Mouse (Mus musculus) retina, postnatal 7 days (tissue): ENCODE measurements at regions not wholly inside any gene's neighbourhood (a gene's known extent, or its start where the extent isn't known, plus 50 kb on each side); places are given as distances from the start of the nearest gene placed in this dataset.

Experiments used
- DNase-seq: peaks from one replicate; pipeline ENCODE4 v3.0.0-alpha.2; 2012; ENCODE audit warnings: low read depth, low spot score

DNA sequence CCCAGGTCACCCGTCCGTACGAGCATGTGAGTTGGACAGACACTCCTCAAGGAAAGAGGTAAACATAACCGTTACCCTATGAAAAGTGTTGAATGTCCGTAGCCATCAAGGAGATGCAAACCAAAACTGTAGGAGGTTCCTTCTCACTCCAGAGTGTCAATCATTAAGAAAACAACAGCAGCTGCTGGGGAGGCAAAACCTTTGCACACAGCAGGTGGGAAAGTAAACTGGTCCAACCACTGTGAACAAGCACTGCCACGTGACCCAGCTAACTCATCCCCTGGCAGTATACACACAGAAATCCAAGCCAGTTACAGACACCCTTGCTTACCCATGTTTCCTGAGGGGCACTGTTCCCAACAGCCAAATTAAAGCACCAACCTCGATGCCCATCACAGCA lies 54.7 kb upstream of the Irx5 start:
- no peak for DNase-seq

DNA sequence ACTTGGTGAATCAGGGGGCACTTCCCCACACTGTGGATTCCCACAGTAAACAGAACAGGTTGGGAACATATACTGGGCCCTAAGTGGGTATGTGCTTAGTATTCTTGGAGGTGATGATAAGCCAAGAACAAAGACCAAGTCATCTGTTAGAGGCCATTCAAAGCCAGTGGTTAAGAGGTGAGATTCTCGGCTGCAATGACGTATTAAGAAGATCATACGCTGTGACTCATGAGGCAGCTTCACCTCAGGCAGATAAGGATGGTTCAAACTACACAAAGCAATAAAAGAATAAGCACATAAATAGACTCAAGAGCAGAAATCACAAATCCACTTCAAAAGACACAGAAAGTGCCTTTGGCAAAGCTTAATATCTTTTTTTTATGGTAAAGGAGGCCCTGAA lies 56.4 kb upstream of the Irx5 start:
- no peak for DNase-seq

DNA sequence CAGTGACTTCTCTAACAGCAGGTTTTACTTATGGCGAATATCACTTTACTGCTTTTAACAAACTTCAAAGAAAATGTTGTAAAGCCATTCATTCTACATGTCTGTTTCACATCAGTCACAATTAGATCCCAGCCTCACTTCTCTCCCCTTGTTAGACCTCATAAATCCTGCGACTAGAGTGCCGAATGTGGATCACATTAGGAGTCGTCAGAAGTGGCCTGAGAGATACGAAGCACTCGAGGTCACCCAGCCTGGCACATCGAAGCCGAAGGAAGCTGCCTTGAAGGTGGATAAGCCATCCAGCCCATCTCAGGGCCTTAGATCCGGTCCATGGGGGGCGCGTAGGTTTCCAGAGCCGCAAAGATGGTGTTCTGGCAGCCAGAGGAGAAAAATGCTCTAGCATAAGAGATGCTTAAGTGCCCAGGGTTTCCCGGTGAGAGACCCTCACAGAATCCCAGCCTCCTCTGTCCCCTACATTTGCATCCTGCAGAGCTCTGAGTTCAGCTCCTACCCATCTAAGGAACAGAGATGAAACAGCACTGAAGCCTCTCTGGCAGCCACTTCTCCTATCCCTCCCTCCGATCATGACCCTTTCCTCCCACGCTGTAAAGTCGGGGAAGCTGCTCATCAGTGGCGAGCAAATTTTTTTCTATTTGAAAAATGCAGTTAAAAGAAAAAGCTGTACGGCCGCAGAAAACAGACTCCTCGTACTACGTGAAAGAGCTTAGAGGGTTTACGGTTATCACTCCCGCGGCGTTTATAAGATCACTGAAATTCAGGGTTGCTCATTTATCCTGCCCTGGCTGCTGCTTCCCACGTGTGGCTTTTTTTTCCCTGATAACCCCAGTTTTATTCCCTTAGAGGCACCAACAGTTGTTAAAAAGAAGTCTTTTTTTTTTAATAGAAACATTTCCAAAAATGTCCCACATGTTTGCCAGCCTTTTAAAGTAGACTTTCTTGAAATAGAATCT lies 70.3 kb upstream of the Irx5 start:
- DNase-seq = no peak

DNA sequence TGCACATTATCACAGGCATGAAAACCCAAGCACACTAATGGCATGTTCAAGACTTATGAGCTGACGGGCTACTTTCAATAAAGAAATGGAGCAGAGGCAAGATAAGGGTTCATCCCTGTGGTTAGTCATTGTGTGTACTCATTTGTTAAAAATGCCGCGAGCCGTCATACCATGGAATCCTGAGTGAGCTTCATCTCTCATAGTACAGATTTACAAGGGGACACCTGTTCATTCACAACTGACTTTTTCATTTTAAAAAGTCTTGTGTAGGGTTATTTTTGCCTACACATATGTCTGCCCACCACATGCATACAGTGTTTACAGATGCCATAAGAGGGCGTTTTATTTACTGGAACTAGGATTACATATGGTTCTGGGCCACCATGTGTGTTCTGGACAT lies 81.7 kb upstream of the Irx5 start:
- no peak for DNase-seq

DNA sequence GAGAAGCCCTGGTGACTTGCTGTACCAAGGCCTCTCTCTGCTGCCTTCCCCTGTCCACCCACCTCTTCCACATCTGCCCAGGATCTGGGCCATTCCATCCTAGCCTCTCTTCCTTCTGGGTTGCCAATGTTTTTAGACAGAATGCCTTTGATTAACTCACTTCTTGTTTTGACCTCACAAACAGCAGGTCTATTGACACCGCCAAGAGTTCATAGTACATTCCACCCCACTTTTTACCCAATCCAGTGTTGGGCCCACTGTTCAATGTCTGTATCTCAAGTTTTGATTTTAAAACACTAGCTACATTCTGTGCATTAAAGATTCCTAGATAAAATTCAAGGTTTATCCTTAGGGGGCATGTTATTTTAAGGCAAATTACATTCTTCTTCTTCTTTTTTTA lies 84.7 kb upstream of the Irx5 start:
- DNase-seq = no peak

DNA sequence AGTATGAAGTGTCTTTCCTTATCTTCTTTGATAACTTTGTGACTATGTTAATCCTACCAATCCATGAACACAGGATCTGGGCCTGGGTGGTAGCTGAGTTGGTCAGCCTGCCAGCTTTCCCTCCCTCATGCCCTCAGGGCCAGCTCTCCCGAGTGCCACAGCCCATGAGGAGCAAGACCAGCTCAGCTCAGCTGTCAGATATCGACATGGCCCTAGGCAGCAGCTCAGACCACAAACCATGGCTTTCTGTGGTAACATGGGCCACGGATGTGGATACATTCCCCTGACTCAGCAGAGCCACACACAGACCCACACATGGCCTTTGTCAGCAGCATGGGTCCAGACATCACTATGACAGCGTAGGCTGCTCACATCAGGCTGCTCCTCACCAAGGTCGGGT lies 85.4 kb upstream of the Irx5 start:
- no peak for DNase-seq

DNA sequence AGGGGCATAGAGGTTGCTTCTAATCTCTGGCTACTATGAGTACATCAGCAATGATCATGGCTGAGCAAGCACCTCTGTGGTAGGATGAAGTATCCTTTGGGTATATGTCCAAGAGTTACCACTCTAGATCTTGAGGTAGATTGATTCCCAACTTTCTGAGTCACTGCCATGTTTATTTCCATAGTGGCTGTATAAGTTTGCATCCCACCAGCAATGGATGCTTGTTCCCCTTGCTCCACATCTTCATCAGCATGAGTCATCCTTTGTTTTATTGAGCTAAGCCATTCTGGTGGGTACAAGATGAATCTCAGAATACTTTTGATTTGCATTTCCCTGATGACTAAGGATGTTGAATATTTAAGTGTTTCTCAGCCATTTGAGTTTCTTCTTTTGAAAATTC lies 86.8 kb upstream of the Irx5 start:
- no peak for DNase-seq

DNA sequence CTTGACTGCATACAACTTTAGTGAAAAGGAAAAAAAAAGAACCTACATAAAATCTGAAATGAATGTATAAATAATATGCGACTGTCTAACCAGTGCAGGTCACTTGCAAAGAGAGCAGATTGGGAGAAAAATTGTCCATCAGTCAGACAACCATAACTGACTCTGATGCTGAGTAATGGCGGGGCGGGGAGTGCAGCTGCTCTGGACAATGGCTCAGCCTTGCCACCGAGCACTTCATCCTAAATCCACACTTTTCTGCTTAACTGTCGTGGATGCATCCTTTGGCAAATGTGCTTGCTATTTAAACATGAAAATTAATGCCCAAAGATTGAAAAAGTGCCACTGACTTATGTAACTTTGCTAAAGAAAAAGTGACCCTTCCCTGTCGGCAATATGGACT lies 90.0 kb upstream of the Irx5 start:
- no peak for DNase-seq

DNA sequence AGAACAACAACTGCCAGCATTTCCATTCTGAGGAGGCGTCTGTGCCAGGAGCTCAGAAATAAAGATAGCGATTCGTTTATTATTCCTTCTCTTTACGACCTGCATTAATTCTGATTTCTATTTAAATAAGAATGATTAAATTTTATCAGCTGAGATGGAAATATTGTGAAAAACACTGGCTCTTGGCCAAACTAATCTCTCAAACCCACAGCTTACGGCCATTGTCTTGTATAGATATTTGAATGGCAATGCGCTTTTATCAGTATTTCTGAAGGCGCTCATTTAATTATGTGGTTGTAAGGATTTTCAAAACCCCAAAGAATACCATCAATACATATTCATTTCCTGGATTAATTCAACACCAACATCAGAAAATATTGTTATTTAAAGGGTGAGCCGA lies 97.4 kb upstream of the Irx5 start:
- no peak for DNase-seq

DNA sequence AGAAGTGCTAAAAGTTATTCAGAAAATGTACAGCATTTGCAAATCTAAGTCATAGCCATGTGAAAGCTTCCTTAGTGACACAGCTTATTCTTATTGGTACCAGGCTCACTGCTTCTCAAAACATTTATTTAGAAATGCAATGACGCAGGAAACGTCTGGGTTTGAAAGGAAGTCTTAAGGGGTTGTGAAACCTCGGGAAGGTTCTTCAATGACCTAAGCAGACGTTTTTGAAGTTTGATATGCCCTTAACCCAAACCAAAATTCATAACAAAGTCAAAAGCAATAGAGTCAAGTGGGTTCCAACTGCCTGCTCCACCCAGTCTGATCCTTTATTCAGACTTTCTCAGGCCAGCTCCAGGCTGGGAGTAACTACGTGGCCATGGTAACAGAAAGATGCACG lies 99.2 kb upstream of the Irx5 start:
- DNase-seq = no peak

DNA sequence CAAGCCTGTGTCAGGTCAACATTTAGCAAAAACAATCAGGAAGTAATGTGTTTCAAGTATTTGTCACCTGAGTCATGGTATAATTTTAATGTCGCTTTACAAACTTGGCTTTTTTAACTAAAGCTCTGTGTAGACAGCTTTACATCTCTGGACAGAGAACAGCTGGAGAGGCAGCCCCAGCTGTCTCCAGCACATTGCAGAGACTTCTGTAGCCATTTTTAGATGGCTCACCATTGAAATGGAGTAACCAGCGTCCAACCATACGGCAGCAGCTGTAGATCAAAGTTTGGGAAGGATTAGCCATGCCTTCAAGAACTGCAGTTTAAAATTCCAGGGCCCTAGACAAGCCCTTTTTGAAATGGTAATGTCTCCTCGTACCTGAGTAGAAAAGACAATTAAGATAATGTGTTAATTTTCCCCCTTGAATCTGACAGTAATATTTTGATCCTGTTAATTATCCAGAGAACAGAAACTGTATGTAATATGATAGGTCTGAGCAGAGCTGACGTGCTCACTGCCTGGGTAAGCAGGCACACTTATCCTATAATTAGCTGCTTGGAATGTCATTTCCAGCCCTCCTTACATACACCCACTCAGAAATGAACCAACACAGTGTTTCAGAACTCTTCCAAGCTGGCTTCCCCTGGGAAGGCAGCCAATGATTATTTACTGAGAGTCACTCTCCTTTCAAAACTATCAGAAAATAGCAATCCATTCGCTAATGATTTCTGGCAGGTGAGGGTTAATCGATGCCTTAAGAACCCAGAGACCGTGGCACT lies 104.6 kb upstream of the Irx5 start:
- DNase-seq = no peak

DNA sequence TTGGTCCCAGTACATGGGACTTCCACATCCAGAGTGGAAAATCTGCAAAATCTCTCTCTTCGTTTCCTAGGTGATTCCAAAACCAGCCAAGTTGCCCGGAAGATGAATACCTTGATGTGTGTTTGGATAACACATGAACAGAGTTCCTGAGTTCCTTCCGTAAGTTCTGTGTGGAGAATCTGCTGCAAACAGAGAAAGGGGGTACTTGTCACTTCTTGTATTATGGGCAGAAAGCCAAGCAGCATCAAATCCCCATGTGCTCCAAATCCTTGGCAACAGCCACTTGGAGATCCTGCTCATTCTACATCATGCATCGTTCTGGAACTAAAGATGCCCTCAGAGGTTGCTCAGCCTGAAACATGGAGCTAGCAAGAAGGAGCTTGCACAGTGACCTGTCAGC lies 111.1 kb upstream of the Irx5 start:
- DNase-seq = no peak

DNA sequence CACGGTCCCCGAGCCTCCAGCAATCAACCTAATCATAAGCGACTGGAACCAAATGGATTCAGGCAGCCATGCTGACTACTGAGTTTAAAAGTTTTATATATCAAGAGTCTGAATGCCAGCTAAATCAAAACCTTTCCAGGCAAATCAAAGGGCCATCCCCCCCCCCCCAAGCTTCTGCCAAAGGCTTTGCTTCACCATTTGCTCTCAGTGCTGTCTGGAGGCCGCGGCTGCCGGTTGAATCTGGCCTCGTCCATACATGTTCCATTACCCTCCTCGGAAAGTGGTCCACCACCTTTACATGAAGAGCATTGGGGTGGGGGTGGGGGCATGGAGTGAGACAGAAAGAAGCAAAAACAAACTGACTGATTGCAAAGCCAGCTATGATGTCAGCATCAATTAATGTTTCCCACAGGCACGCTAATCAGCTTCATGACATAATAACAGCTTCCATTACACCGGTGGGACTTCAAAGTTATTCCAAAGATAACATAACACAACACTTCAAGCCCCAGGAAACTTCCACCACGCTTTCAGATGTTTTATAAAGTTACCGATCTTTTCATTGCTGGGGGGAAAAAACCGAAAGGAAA lies 116.6 kb upstream of the Irx5 start:
- no peak for DNase-seq

DNA sequence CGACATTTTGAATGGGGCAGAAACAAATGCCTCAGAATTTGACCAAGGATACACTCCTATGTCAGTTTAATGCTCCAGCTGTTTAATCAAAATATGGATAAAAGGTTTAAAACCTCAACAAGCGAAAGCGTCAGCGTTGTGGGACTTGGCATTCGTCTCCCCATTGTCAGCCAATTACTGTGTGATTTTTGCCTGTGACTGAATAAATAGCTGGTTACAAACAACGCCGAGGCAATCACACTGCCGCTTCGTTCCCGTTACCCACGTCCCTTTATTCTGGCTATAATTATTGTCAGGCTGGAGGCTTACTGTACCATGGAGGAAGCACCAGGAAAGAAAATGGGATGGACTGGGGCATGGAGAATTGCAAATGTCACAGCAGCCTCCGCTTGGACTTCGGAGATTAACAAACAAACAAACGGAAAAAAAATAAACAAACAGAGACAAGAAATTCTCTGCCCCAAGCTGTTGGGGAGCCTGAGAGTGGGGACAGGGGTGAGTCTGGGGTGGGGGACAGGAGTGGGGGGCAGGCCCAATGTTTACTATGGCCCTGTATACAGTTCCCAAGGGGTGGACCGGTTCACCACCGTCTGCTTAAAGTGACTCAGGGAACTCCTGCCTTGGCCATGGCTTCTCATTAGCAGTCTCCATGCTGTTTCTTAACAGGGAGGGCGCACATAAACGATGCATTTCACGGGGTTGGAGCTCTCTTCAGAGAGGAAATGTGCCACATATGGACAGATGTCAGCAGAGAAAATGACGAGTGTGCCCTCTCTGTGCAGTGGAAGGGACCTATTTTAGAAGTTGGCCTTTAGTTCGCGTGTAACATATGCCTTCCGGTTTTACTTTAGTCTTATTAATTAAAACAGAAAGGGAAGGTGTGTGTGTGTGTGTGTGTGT lies 125.8 kb upstream of the Irx5 start:
- no peak for DNase-seq

DNA sequence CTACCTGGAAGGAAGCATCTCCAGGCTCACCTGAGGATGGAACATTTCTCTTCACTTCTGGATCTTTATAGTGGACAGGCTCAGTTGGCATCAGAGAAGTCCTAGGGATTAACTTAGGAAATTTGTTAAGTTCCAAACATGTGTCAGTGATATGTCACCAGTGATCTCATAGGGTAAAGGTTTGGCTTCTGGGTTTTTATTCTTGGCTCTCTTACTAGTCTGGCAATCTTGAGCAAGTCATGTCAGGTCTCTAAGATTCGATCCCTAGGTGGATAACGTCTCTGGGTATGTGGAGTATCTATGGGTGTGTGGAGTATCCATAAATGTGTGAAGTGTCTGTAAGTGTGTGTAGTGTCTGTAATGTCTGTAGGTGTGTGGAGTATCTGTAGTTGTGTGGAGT lies 127.9 kb upstream of the Irx5 start:
- DNase-seq = no peak

DNA sequence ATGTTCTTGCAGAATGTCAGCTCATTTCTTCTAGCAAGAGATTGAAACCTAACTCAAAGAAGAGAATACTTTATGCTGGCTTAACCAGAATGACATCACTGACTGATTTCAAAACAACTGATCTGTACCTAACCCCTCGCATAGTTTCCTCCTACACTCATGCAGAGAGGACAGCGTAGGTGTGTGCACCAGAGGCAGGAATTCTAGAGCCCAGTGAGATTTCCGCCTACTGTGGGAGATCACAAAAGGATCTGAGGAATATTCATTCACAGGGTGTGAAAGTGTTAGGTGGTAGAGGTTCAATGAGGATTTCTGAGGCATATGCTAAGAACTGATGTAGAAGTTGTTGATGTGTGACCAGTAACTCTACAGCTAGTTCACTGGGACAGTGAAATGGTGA lies 132.5 kb upstream of the Irx5 start:
- no peak for DNase-seq

DNA sequence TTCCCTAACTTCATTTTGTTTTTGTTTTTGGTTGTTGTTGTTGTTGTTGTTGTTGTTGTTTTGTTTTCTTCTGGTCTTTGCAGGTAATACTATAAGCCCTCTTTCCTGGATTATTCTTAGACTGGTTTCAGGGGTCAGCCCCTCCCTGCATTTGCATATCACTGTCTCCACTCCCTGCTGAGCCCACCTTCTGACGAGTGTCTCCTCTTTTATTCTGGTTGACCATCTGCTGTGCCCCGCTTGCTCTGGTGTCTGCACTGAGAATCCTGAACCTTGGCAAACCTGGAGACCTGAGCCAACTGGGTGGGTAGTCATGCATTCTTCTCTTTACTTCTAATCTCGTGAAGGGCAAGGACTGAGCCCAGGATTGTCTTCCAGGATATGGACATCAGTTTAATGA lies 134.4 kb upstream of the Irx5 start:
- no peak for DNase-seq

DNA sequence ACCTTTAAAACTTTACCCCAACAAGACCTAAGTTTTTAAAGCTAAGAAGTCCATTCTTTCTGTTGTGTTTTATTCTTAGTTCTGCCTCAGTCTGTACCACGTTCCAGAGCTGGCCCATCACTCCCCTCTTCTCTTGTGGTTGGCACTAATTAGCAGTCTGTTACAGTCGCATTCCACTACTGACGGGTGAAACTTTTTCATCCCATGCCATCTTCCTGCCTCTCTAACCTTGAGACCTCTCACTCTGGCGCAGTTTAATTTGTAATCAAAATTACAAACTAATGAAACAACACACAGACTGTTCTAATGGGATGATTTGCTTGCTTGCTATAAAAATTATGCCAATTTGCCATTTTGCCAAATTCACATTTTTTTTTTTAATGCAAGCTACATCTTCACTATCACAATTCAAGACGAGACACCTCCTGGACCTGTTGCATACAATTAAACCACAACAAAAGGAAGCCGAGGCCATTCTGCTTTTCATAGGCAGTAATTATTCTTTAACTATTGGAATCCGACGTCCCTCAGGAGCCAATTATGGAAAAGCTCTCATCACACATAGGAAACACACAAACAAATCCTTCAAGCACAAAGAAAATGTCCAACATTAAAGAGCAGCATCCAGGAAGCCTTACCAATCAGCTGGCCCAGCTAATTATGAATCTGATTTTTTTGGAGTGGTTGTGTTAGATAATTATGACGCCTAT lies 138.1 kb upstream of the Irx5 start:
- DNase-seq = no peak

DNA sequence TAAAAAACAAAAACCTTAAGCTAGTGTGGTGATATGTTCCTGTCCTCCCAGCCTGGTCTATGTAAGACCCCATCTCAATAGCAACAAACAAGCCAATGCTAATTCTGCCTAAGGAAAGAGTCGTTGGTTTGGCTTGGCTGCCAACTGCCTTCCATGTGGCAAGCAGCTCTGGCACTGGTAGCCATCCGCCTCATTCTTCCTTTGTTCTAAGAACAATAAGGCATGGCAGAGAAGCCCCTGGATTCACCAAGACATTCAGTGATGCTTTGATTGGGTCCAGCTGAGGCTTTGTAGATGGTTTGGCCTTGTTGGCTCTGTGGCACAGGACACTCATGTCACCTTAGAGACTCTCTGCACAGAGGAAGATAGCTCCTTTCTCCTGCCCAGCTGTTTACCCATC lies 139.9 kb upstream of the Irx5 start:
- DNase-seq = no peak

DNA sequence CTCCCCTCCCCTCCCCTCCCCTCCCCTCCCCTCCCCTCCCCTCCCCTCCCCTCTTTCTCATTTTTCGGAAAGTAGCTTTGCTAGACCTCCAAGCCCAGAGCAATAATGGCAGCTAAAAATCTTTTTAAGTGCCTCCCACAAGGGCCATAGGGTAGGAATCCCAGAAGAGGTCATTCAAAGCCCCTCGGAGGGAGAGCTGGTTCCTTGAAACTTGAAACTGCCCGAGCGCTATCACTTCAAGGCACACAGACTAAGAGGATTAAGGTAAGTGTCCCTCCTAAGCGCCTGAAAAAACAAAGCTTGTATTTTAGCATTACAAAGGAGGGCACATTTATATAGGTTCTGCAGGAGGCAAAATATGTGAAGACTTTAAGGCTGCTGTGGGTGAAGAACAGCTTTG lies 141.2 kb upstream of the Irx5 start:
- no peak for DNase-seq
